Mouse (Mus musculus) retina, postnatal 7 days (tissue): ENCODE results near the gene Mesp1.

Experiments used
- DNase-seq: peaks from one replicate; pipeline ENCODE4 v3.0.0-alpha.2; 2012; ENCODE audit warnings: low read depth, low spot score

Mesp1 gene

DNA sequence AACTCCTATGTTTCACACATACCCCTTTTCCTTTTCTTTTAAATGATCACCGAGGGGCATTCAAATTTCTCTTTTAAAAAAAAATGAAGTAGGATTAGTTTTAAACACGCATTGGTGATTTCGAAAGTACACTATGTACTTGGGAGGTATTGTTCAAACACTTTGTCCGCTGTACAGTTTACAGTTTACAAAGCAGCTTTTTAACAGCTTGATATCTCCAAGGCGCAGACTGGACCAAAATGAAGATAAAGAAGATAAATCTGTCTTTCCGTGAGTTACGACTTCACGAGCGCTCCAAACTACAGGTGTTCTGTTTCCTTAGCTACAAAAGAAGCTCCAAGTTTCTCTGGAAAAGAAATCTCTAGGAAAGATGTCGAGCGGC, 51.3 kb downstream of the Mesp1 start:
- no peak for DNase-seq
